Mouse (Mus musculus): Measurements from ENCODE around the gene B4galt3. TPM values are rescaled to one million over a fixed set of nuclear protein-coding genes. Genes with fewer than 3 reads are reported as not detected.
"Not testable (repeated sequence)": the region's sequence is repeated elsewhere in the genome, so short reads cannot be mapped to it uniquely, and the experiment has no call there.

The B4galt3 gene
- total RNA-seq, 2 experiments from 2014 or later, result 17.8 to 28.5 TPM

DNA sequence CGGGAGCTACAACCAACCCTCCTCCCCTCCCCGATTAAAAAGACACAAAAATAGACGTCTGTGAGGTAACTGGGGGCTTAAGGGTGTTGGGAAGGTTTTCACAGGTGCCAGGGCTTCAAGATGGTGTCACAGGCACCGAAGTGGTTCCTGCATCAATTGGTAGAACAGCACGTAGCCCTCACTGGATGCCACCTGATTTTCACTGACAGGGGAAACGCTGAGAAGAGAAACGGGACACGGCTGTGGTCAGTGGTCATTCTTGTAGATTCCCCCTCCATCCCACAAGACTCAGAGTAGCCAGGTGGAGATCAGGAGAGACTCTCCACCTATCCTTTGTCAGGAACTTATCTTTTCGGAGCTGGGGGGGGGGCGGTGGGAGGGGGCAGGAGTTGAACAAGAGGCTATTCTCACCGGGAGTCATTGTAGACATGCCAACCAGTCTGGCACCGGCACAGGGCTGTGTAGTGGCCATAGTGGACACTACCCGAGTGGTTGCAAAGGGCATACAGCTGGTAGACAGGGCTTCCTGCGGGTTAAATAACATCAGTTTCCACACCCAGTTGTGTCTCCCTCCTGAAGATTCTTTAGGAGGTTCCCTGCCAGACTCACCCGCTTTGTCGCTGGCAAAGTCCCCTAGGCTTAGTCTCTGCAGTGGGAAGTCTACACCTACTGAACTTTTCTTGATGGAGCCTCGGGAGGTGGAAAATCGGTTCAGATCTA lies 12.1 kb downstream of the B4galt3 start:
- no peak for ATAC-seq (ENCODE audit: poor library complexity, severe bottlenecking)

DNA sequence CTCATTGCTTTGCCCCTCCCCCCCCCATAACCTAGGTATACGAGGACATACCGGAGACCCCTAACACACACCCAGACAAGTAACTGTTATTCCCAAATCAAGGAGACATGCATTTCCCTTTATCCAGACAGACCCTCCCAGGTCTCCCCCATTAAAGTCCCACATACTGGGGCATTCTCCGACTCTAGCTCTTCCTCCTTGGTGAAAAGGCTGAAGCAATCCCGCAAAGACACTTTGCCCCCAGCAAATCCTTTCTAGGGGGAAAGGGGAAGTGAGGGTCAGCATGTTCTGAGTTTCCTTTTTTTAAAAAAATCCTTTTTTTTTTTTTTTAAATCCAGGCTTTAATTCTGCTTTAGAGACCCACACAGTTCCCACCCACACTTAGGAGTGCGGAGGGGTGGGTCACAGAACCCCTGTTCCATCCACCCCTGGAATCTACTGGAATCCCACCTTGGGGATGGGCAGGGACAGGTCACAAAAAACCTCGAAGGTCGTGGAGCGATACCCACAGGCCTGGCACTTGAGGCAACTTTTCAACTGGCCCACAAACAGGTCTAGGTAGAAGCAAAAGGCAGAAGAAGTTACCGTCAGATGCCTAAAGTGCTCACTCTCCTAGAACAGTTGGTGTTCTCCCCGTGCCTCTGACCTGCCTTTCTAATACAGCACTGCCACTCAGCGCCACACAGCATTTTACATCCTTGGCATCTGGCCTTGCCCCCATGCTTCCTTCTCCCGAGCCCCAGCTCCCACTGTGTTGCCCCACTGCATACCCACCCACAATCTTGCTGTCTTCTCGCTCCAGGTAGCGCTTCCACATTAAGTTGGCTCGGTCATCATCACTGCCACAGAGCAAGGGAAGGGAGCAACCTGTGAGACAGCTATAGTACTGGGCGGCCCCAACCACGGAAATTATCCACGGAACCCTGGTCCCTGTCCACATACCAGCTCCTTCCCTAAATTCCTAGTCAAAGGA lies 13.3 kb downstream of the B4galt3 start:
- ATAC-seq (ENCODE audit: poor library complexity, severe bottlenecking), result no peak

DNA sequence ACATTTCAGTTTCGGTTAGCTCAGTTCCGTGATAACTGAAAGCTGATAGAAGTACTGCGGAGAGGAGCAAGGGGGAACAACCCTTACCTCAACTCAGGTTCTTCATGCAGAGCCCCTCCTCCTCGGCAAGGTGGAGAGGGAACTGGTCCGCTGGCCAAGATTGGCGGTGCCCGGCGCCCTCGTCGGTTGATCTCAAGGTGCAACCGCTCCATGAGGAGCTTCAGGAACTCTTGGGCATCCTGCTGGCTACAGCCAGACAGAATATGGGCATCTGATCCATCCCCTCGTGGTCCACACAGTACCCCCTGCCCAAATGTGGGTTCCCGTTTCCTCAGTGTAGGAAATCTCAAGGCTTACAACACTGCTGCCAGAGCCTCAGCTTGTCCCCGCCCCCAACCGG lies 14.4 kb downstream of the B4galt3 start:
- no peak for ATAC-seq (ENCODE audit: poor library complexity, severe bottlenecking)

DNA sequence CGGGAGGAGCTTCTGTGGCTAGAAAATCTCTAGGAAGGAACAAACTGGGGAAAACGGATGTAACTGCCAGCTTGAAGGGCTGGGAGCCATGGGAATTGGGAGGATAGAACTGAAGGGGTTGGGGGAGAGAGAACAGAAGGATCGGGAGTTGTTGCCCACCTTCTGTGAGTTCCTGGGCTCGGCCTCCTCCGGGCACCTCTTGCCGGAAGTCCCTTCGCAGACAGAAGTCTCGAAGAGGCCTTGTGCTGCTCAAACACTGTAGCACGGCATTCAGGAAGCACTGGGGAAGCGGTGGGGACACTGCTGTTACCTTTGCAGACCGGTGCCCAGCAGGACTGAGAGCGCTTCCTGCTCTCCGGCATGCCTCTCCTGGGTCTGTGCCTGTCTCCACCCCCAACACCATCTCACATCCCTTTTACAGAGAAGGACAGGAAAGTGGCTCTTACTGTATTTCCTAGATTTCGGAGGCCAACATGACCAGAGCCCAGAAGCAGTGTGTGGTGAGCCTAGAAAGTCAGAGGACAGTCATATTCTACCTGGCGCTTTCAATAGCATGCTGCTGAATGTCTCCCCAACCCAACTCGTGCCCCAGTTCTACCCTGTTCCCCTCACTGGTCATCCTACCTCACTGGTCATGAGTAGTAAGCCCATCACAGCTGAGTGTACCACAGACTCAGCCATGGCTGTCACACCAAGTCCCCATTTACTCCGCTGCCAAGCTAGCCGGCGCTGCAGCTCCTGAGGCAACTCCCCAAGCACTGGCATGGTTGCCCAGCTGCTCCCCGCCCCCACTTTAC lies 15.2 kb downstream of the B4galt3 start:
- no peak for ATAC-seq (ENCODE audit: poor library complexity, severe bottlenecking)

DNA sequence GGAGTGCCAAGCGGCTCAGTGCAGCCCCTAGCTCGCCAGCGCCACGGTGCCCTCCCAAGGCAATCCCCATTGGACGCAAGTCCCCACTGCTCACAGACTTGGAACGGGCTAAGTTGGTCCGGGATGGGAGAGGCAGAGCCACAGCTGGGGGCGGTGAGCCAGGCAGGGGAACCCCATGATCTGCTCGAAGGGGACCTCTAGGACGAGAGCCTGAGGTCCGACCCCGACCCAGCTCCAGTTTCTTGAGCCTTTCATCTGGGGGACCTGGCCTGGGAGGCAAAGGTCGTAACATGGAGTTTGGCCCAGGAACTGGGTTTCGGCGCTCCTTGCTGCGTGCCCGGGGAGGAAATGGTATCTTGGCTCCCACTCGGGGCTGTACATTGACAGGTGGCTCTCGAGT lies 16.4 kb downstream of the B4galt3 start:
- no peak for ATAC-seq (ENCODE audit: poor library complexity, severe bottlenecking)

DNA sequence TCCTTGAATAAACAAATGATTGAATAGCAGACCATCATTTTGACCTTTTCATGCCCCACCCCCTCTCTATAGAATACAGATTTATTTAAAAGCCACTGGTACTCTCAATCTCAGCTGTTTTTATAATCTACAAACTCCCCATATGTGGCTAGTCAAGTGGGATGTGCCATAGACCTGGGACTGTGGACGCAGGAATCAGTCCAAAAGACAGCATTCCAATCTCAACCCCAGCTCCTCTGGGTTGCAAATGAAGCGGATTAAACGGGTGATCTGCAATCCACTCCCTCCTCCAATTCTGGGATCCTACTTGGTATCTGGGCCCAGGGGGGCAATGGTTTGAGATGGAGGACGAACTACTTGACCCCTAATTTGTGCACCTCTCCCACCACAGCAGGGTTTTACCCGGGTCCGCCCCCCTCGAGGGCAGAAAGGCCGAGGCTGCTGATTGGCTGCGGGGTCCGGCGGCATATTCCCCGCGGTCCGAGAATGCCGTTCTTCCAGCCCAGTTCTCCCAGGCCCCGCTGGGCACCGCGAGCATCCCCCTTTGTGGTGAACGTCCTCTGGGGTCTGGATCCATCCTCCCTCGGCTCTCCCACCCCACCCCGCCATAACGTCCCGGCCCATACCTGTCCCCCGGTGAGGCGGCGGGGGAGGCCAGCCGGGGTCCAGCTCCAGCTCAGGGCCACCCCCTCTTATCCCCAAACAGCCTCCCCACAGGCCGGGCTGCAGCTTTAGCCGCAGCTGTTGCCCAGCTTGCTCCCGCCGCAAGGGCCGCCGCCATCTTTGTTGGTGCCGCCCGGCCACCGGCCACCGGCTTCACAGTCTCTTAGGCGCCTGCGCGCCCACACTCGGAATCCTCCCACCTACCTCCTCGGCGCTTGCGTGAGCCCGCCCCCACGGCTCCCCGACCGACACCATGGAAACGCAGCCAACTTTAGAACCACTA lies 17.3 kb downstream of the B4galt3 start, which contains the start of gene Usp21:
TSS of gene Usp21 (minus strand) at position 856 of the 946 bp plus-strand sequence.
- ATAC-seq (ENCODE audit: poor library complexity, severe bottlenecking), result peak; percentile 99

DNA sequence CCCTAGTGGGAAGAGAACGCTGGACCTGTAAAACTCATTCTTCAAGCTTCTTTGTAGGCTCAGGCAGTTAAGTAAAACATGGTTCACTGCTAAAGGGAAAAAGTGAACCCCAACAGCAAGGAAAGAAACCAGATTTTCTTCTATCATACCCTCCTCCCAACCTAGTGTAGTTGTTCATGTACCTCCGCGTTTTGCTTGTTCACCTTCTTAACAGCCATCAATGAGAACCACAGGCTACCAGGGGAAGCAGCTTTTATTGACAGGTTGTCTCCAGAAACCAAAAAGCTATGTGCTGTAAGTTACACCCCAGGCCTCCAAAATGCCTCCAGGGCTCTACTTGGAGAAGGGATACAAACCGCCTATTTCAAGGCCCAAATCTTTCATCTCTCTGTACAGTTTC lies 18.2 kb downstream of the B4galt3 start:
- ATAC-seq (ENCODE audit: poor library complexity, severe bottlenecking), result no peak

DNA sequence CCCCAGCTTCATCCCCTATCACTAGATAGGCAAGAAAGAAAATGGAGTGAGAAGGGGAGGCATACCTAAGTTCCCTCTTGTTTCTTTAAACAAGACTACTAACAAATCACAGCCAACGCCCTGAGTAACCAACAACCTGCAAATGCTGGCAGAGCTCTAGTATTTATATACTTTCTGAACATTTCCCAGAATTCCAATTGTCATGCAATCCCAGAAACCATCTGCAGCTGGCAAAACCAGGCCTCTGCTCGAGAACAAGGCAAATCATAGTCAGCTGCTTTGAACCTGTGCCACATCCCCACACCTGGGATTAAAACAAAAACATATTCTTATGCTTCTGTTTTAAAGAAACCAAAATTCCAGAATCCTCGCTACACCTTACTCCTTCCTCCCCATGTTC lies 23.2 kb downstream of the B4galt3 start:
- ATAC-seq (ENCODE audit: poor library complexity, severe bottlenecking), result no peak

DNA sequence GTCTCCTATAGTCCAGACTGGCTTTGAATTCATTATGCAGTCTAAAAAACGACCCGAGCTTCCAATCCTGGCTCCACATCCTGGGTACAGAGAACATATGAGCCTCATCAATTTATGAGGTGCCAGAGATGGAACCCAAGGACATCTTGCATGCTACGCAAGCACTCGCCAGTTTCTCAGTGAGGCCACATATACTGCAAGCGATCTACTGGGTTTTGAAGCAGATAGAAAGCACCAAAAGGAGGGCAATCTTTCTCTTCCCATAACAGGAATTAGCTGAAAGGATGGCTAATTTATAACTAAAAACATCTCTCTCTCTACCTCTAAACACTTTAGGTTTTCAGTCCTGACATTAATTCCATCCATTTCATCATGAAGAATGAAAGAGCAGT lies 23.8 kb downstream of the B4galt3 start:
- ATAC-seq (ENCODE audit: poor library complexity, severe bottlenecking), result no peak

DNA sequence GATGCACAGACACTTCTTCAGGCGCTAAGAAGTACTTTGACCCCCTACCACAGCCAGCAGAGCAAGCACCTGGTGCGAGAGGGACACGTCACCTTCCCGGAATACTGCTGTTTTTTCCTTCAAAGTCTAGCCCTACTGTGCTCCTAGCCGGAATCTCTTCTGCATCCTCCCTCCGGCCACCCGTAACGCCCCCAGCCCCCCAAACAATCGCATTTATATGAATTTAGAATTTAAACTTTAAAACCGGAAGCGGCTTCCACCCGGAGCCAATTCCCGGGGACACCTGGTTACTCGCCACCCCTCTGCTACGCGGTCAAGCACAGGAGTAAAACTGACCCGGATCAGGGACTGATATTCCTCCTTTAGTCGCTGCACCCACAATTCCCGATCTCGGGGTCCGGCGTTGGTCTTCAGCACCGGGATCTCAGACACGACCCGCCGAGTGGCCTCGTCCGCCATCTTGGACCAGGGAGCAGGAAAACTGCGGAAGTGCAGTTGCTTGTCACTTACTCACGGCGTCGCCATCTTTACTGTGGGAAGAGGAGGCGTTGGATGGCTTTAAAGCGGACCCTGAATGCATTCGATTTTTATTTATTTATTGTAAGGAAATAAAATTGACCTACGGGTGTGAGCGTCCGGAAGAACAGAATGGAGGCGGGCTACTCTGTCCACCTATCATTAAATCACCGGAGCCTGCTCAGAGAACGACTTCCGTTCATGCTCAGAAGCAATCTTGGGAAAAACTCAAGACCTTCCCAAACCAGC lies 24.4 kb downstream of the B4galt3 start, which contains the start of gene Ufc1:
TSS of gene Ufc1 (minus strand) at position 727 of the 765 bp plus-strand sequence.
- peak; percentile 99 for ATAC-seq (ENCODE audit: poor library complexity, severe bottlenecking)

DNA sequence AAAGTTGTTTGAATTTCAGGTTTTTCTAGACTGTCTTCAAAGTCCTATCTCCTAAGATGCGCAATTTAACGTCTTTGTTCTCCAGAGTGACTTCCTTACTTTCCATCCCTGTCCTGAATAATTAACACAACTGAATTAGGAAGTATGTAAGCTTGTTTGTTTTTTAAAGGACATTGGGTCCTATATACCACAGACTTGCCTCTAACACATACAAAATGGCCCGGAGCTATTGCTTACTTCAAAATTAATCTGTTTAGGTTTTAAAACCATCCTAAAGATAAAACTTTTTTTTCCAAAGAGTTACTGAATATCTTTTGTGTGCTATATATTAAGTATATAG lies 24.9 kb downstream of the B4galt3 start:
- ATAC-seq (ENCODE audit: poor library complexity, severe bottlenecking), result peak; percentile 19; the same call in 1 of the 2 replicates

DNA sequence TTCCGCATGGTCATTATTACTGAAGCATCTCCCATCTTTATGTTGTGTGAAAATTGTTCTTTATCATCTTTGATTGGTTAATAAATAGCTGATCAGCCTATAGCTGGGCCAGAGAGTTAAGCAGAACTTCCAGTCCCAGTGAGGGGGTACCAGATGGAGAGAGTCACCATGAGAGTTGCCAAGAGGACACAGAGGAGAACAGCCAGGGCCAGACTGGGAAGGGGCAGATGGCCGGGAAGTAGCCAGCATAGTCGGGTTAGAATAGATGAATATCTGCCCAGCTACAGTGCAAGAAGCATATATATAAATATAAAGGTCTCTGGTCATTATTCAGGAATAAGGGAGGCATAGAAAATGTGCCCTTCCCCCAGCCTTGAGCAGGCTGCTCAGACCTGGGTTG lies 28.1 kb downstream of the B4galt3 start:
- ATAC-seq (ENCODE audit: poor library complexity, severe bottlenecking), result no peak

DNA sequence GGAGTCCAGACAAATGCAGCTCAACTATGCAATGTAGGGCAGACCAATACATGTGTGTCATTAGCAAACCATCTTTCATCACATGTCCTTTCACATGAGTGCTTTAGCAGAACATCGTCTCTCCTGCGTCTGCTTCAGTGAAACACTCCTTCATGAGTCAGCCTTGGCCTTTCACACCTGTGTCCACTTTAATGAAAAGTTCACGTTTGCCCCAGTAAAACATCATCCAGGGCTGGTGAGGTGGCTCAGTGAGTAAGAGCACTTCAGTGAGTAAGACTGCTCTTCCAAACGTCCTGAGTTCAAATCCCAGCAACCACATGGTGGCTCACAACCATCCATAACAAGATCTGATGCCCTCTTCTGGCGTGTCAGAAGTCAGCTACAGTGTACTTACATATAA lies 36.0 kb downstream of the B4galt3 start:
- not testable (repeated sequence) for ATAC-seq (ENCODE audit: poor library complexity, severe bottlenecking)

DNA sequence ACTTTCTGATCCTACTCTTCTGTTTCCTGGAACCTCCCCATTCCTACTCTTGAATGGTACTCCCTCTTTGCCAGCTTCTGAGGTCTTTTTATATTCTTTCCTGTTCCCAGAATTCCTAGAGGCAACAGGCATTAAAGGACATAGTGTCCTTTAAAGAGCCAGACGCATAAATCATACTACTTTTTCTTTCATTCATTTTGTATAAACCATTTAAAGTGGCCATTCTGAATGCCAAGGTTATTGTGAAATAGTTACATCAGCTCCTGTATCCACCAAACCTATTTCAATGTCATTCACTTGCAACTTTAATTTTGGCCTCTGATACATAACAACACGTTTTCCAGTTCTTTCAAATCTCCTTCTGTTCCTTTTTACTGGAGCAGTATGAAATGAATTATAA lies 39.2 kb downstream of the B4galt3 start:
- no peak for ATAC-seq (ENCODE audit: poor library complexity, severe bottlenecking)

DNA sequence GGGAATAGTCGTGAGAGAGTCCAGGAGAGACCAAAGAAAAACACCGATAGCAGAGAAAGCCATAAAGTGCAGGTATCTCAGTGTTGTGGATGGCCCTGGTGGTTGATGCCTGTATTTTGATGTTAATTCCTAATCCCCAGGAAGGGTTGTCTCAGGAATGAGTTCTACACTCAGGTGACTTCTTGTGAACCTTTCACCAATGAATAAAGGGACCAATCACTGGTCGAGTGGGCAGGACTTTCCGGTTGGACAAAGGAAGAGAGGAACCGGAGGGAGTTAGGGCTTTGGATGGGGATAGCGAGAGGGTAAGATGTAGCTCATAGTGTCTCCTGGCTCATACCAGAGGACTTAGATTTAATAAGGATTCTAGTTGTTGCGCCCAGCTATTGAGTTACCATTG lies 49.6 kb downstream of the B4galt3 start:
- no peak for ATAC-seq (ENCODE audit: poor library complexity, severe bottlenecking)

DNA sequence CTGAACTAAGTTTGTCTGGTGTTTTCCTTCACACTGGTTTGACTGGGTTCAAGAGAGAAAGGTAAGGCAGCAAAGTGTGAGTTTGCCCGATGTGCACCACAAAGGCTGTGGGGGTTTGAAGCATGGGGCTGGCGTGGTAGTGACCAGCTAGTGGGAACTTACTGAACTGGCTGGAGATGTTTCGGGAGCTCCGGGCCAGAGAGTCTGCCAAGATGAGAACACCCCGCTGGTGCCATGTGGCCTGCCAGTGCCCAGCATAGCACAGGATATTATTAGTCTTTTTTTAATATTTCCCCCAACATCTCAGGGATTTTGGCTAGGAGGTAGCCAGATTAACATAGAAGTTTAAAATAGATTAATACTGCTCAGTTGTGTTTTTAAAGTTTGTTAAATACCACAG lies 50.0 kb downstream of the B4galt3 start:
- no peak for ATAC-seq (ENCODE audit: poor library complexity, severe bottlenecking)

DNA sequence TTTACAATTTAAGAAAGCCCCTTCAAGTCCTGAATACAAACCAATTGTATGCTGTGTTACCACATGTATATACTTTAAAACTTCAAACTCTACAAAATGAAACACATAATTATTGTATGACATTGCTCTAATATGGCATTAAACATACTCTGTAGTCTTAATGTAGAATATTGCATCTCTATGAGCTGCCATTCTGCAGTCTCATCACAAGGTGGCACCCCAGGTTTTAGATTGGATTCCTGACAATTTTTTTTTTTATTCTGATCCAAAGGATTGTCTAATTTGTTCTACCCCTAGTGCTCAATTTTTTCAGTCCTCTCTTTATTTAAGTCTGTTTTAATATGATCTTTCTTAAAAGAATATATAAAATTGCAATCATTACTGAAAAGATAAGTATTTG lies 51.3 kb downstream of the B4galt3 start:
- peak; percentile 70 for ATAC-seq (ENCODE audit: poor library complexity, severe bottlenecking)

DNA sequence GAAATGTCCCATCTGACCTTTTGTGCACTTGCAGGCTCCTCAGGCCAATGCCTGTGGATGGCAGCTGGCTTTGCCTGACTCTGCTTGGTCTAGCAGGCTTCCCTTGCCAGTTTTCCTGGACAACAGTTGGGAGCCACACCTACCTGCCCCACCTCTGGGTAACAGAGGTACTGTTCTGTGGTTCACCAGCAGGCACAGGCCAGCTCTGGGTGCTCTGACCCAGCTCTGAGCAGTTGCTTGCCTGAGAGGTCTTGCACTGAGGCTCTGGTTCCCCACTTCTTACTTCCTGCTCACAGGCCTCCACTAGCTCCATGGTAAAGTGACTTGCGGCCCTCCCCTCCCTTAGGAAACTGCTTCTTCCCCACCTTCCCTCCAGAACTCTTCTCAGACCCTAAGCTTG lies 51.9 kb downstream of the B4galt3 start:
- ATAC-seq (ENCODE audit: poor library complexity, severe bottlenecking), result no peak; the same call in 1 of the 2 replicates

DNA sequence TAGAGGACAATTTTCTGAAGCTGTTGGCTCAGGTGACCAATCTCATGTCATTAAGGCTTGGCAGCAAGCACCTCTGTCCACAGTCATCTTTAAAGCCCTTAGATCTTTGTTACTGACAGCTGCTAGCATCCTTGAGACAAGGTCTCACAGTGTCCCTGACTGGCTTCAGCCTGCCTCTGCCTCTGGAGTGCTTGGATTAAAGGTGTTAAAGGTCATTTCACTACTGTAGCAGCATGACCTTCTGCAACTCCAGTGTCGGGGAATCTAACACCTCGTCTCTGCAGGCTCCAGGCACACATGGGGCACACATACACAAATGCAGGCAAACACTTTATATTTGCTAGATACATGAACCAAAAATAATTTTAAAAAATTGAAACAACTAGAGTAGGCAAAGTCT lies 55.4 kb downstream of the B4galt3 start:
- ATAC-seq (ENCODE audit: poor library complexity, severe bottlenecking), result no peak
